Mouse (Mus musculus): ENCODE results near the gene Kdm2b. TPM values are rescaled to one million over a fixed set of nuclear protein-coding genes. Genes with fewer than 3 reads are reported as not detected.

Gene Kdm2b
- polyA plus RNA-seq, 1 experiment = 65.1 TPM

DNA sequence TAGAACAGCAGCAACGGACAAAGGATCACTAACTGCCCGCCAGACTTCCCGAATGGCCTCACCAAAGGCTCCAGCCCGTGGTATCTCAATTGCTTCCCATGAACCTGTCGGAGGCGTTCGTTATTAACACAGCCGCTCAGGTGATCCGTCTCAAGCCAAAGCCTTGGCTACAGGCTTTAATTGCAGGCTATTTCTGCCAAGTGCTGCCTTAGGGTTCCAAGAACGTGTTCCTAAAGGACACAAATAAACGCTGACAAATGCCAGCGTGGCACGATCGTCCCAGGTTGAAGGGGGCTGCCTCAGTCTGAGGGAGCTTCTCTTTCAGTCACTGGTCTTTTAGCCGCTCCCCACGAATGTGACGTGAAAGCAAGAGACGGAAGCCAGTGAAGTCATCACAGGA is 80.1 kb downstream of the Kdm2b start:
- DNase-seq = no peak
- WGBS = 98% methylated on average over 18 of the region's 18 CpGs
- H3K4me1 ChIP-seq (replicated peaks; ENCODE audit: control insufficient read depth, insufficient read depth, low read length) = no peaks in the 10 kb centered on the region
- no peak for TF ChIP-seq CTCF (IDR thresholded peaks at IDR 0.05; ENCODE audit: borderline replicate concordance, control insufficient read depth, extremely low read depth, insufficient read depth, low read length, poor library complexity)
- no peak for TF ChIP-seq POLR2A (IDR thresholded peaks at IDR 0.05; ENCODE audit: control insufficient read depth, extremely low read depth, insufficient read depth, low read length, poor library complexity)
- H3K4me3 ChIP-seq (ENCODE audit: control insufficient read depth, insufficient read depth, low read length) = no peak overlapping the region
- H3K36me3 ChIP-seq (ENCODE audit: control insufficient read depth, insufficient read depth, low read length) = no peaks in the 10 kb centered on the region
- no peak overlapping the region for H3K27ac ChIP-seq (ENCODE audit: control insufficient read depth, insufficient read depth, low read length)
- H3K27me3 ChIP-seq (ENCODE audit: control insufficient read depth, insufficient read depth, low read length) = no peaks in the 10 kb centered on the region

DNA sequence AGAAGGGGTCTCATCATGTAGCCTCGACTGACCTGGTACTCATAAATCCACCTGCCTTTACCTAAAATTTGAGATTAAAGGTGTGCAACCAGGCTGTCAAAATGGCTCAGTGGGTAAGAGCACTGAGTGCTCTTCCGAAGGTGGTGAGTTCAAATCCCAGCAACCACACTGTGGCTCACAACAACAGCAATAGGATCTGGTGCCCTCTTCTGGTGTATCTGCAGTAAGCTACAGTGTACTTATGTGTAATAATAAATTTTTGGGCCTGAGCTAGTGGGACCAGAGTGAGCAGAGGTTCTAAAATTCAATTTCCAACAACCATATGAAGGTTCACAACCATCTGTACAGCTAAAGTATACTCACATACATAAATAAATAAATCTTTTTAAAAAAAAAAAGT is 81.6 kb downstream of the Kdm2b start:
- WGBS = 95% methylated on average over 2 of the region's 2 CpGs
- H3K27ac ChIP-seq (ENCODE audit: control insufficient read depth, insufficient read depth, low read length) = no peak overlapping the region
- H3K4me1 ChIP-seq (replicated peaks; ENCODE audit: control insufficient read depth, insufficient read depth, low read length) = no peaks in the 10 kb centered on the region
- no peak for TF ChIP-seq CTCF (IDR thresholded peaks at IDR 0.05; ENCODE audit: borderline replicate concordance, control insufficient read depth, extremely low read depth, insufficient read depth, low read length, poor library complexity)
- no peak for TF ChIP-seq POLR2A (IDR thresholded peaks at IDR 0.05; ENCODE audit: control insufficient read depth, extremely low read depth, insufficient read depth, low read length, poor library complexity)
- no peak for DNase-seq
- no peaks in the 10 kb centered on the region for H3K27me3 ChIP-seq (ENCODE audit: control insufficient read depth, insufficient read depth, low read length)
- no peaks in the 10 kb centered on the region for H3K36me3 ChIP-seq (ENCODE audit: control insufficient read depth, insufficient read depth, low read length)
- H3K4me3 ChIP-seq (ENCODE audit: control insufficient read depth, insufficient read depth, low read length) = no peak overlapping the region

DNA sequence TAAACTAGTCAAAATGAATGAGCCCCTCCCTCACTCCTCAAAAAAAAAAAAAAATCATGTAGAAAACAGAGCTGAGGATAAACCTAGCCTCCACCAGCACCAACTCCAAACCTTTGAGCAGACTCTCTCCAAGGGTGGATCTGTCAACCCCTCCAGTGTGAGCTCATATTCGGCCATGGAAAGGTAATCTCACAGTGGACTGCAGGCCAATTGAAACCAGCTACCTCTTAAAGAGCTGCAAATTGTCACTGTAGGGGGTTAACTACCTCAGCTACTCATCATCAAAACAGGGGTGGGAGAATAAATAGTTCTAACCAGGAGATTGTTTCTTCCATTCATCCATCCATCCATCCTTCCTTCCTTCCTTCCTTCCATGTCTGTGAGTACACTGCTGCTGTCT is 82.4 kb downstream of the Kdm2b start:
- Histone ChIP-seq H3K36me3 (ENCODE audit: control insufficient read depth, insufficient read depth, low read length) (no peaks in the 10 kb centered on the region), H3K27me3 (ENCODE audit: control insufficient read depth, insufficient read depth, low read length) (no peaks in the 10 kb centered on the region), H3K4me1 (replicated peaks; ENCODE audit: control insufficient read depth, insufficient read depth, low read length) (no peaks in the 10 kb centered on the region), H3K27ac (ENCODE audit: control insufficient read depth, insufficient read depth, low read length) (no peak overlapping the region), H3K4me3 (ENCODE audit: control insufficient read depth, insufficient read depth, low read length) (no peak overlapping the region)
- TF ChIP-seq POLR2A (IDR thresholded peaks at IDR 0.05; ENCODE audit: control insufficient read depth, extremely low read depth, insufficient read depth, low read length, poor library complexity) (no peak), CTCF (IDR thresholded peaks at IDR 0.05; ENCODE audit: borderline replicate concordance, control insufficient read depth, extremely low read depth, insufficient read depth, low read length, poor library complexity) (no peak)
- 97% methylated on average over 1 of the region's 1 CpGs for WGBS
- DNase-seq = no peak

DNA sequence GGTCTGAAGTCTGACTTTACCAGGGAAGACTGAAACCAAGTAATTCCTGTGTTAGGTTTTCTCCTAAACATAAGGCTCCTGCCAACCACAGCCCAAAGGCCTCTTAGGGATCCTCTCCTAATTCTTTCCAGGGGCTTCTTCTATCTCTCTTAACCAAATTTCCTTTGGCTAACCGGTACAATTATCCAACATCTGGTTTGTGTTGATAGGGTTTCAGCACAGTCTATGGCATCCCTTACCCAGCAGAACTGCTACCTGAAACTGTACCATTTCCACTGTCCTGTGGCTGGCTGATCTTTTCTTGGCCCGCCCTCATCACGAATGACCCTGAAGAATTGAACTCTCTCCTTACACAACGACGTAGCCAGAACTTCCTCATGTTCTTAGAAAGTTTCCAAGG is 86.5 kb downstream of the Kdm2b start:
- TF ChIP-seq CTCF (IDR thresholded peaks at IDR 0.05; ENCODE audit: borderline replicate concordance, control insufficient read depth, extremely low read depth, insufficient read depth, low read length, poor library complexity) = no peak
- no peak for TF ChIP-seq POLR2A (IDR thresholded peaks at IDR 0.05; ENCODE audit: control insufficient read depth, extremely low read depth, insufficient read depth, low read length, poor library complexity)
- Histone ChIP-seq H3K4me3 (ENCODE audit: control insufficient read depth, insufficient read depth, low read length) (no peak overlapping the region), H3K27me3 (ENCODE audit: control insufficient read depth, insufficient read depth, low read length) (no peaks in the 10 kb centered on the region), H3K4me1 (replicated peaks; ENCODE audit: control insufficient read depth, insufficient read depth, low read length) (peaks cover 15% of the 10 kb centered on the region), H3K27ac (ENCODE audit: control insufficient read depth, insufficient read depth, low read length) (no peak overlapping the region), H3K36me3 (ENCODE audit: control insufficient read depth, insufficient read depth, low read length) (no peaks in the 10 kb centered on the region)
- DNase-seq = no peak
- WGBS = 84% methylated on average over 5 of the region's 5 CpGs

DNA sequence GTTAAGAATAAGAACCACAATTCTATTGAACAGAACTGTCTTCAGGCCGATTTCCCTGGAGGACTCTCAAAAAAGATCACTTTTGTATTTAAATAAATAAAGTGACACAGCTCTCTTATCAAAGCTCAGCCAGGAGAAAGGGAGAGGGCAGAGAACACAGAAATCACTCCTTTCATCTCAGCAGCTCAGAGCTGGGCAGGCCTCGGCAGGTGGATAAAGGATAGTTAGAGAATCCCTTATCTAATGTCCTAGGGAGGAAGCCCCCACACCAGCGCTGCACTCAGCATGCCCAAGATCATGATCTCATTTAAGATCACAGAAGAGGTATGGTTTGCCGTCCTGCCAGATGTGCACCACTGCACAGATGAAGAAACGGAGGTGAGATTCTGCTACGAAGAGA is 87.4 kb downstream of the Kdm2b start:
- Histone ChIP-seq H3K36me3 (ENCODE audit: control insufficient read depth, insufficient read depth, low read length) (no peaks in the 10 kb centered on the region), H3K27me3 (ENCODE audit: control insufficient read depth, insufficient read depth, low read length) (no peaks in the 10 kb centered on the region), H3K4me3 (ENCODE audit: control insufficient read depth, insufficient read depth, low read length) (no peak overlapping the region), H3K4me1 (replicated peaks; ENCODE audit: control insufficient read depth, insufficient read depth, low read length) (peaks cover 15% of the 10 kb centered on the region), H3K27ac (ENCODE audit: control insufficient read depth, insufficient read depth, low read length) (no peak overlapping the region)
- DNase-seq = no peak
- 64% methylated on average over 6 of the region's 6 CpGs for WGBS
- TF ChIP-seq CTCF (IDR thresholded peaks at IDR 0.05; ENCODE audit: borderline replicate concordance, control insufficient read depth, extremely low read depth, insufficient read depth, low read length, poor library complexity) (no peak), POLR2A (IDR thresholded peaks at IDR 0.05; ENCODE audit: control insufficient read depth, extremely low read depth, insufficient read depth, low read length, poor library complexity) (no peak)

DNA sequence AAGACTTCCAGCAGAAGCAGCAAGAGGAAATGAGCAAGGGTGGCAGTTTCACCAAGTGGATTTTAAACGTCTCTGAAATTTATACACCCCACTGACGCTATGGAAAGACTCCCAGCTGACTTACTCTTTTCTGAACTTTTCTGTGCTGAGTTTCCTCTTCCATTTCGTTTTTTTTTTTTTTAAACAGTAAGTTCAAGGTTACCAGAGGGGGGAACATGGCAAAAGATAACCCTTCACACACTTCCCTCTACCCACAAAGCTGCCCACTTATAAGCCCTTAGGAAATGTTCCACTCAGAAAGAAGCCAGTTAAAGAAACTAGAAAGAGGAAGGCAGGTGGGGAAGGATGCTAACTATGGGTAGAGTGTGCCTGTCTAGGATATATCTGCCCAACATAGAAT is 88.0 kb downstream of the Kdm2b start:
- peaks cover 15% of the 10 kb centered on the region for H3K4me1 ChIP-seq (replicated peaks; ENCODE audit: control insufficient read depth, insufficient read depth, low read length)
- H3K4me3 ChIP-seq (ENCODE audit: control insufficient read depth, insufficient read depth, low read length) = no peak overlapping the region
- H3K27me3 ChIP-seq (ENCODE audit: control insufficient read depth, insufficient read depth, low read length) = no peaks in the 10 kb centered on the region
- no peak overlapping the region for H3K27ac ChIP-seq (ENCODE audit: control insufficient read depth, insufficient read depth, low read length)
- no peaks in the 10 kb centered on the region for H3K36me3 ChIP-seq (ENCODE audit: control insufficient read depth, insufficient read depth, low read length)
- 11% methylated on average over 3 of the region's 3 CpGs for WGBS
- no peak for TF ChIP-seq POLR2A (IDR thresholded peaks at IDR 0.05; ENCODE audit: control insufficient read depth, extremely low read depth, insufficient read depth, low read length, poor library complexity)
- TF ChIP-seq CTCF (IDR thresholded peaks at IDR 0.05; ENCODE audit: borderline replicate concordance, control insufficient read depth, extremely low read depth, insufficient read depth, low read length, poor library complexity) = no peak
- no peak for DNase-seq

DNA sequence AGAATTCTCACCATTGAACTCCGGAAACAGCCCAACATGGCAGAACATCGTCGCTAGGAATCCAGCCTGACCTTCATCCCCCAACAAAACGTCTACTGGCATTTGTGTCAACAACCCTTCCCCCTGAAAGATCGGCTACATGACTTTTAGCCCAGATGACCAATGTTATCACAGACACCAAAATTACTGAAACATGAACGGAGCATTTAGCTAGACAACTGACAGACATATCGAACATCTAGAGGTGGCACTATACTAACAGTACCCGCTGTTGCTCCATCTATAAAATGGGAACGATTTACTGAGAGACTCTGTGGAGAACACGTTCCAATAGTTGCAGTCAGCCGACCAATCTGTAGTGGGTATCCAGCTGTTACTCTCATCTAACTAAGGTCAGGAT is 88.4 kb downstream of the Kdm2b start:
- Histone ChIP-seq H3K4me1 (replicated peaks; ENCODE audit: control insufficient read depth, insufficient read depth, low read length) (peaks cover 15% of the 10 kb centered on the region), H3K27me3 (ENCODE audit: control insufficient read depth, insufficient read depth, low read length) (no peaks in the 10 kb centered on the region), H3K4me3 (ENCODE audit: control insufficient read depth, insufficient read depth, low read length) (no peak overlapping the region), H3K36me3 (ENCODE audit: control insufficient read depth, insufficient read depth, low read length) (no peaks in the 10 kb centered on the region), H3K27ac (ENCODE audit: control insufficient read depth, insufficient read depth, low read length) (peak overlapping the region; percentile 11; the same call in 1 of the 2 replicates)
- 64% methylated on average over 11 of the region's 11 CpGs for WGBS
- TF ChIP-seq CTCF (IDR thresholded peaks at IDR 0.05; ENCODE audit: borderline replicate concordance, control insufficient read depth, extremely low read depth, insufficient read depth, low read length, poor library complexity) (no peak), POLR2A (IDR thresholded peaks at IDR 0.05; ENCODE audit: control insufficient read depth, extremely low read depth, insufficient read depth, low read length, poor library complexity) (no peak)
- DNase-seq = no peak
